Comparison of ENCODE assay signal across 19 mouse cellular contexts in the genomic region with DNA sequence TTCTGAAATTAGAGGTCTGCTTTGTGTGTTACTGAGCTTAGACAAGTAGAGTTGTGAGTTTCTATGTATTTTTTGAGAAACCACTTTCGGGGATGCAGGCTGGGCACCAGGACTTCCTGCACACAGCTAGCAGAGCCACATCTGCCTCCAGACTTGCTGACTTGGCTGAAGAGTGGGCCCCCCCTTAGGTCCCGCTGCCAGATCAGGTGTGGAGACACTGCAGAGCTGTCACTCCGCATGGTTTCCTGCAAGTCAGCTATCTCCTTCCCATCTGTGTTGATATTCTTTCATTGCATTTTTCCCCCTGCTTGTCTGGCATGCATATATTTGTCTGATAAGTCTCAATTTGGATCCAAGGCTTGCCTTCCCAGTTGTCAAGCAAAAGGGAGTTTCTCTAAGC. TPM values are rescaled to one million over a fixed set of nuclear protein-coding genes. Genes with fewer than 3 reads are reported as not detected.
DNase-seq lines count a peak whose midpoint lies in the region; ATAC-seq lines count a peak whose summit lies in the region.
"Had no signal": no experiment of that assay in that cellular context is flagged by ENCODE, and none has a peak within 500 bp of the region (broad histone marks: within the 10 kb centered on the region; RNA-seq: fewer than 3 reads in every experiment).

No protein-coding gene starts in this region.

- H3K4me1 ChIP-seq in forebrain, embryonic 16.5 days (replicated peaks; ENCODE audit: control insufficient read depth, insufficient read depth, low read length), result peaks cover 5% of the 10 kb centered on the region
- peaks cover under 1% of the 10 kb centered on the region; the same call in 1 of the 2 replicates for H3K4me1 ChIP-seq in forebrain, embryonic 12.5 days
- H3K4me1 ChIP-seq: embryonic facial prominence, embryonic 13.5 days; hindbrain, embryonic 12.5 days; intestine, embryonic 15.5 days had no signal

- DNase-seq in cerebellum, postnatal 10 days, result peak; percentile 76 to 85
- DNase-seq in cerebellum, adult 8-10 months, result no peak
- DNase-seq in left cerebral cortex, postnatal 4 days, result peak; percentile 62
- DNase-seq in left cerebral cortex, postnatal 10 days (ENCODE audit: extremely low spot score in 1 of 2, low spot score in 2 of 2), result no peak
- DNase-seq in kidney, adult 8-10 months, result no peak
- DNase-seq: adrenal gland, postnatal 10 days; cerebellum, adult 11-12 months; cerebellum, postnatal 25 days; gastrocnemius, postnatal 10 days; heart, postnatal 36 days; kidney, adult 18-20 months had no signal

- intact Hi-C loops in left cerebral cortex, postnatal 4 days (cut with DNase I), result no loop called here
- intact Hi-C loops in left cerebral cortex, postnatal 10 days (cut with DNase I), result no loop called here

- 51% methylated on average over 3 of the region's 3 CpGs for WGBS in forebrain, embryonic 16.5 days
- WGBS in forebrain, embryonic 12.5 days, result 80% methylated on average over 3 of the region's 3 CpGs

- H3K9ac ChIP-seq in forebrain, embryonic 16.5 days (replicated peaks; ENCODE audit: low read depth, low read length), result no peak overlapping the region
- no peak overlapping the region for H3K9ac ChIP-seq in forebrain, embryonic 12.5 days
- H3K9ac ChIP-seq: embryonic facial prominence, embryonic 13.5 days; heart, embryonic 12.5 days; hindbrain, embryonic 12.5 days; intestine, embryonic 15.5 days had no signal

- H3K27me3 ChIP-seq in forebrain, embryonic 16.5 days (replicated peaks; ENCODE audit: control insufficient read depth, insufficient read depth, low read length), result no peaks in the 10 kb centered on the region
- H3K27me3 ChIP-seq in forebrain, embryonic 12.5 days, result no peaks in the 10 kb centered on the region
- H3K27me3 ChIP-seq: embryonic facial prominence, embryonic 13.5 days; heart, embryonic 12.5 days; hindbrain, embryonic 12.5 days; intestine, embryonic 15.5 days had no signal

- H3K36me3 ChIP-seq in forebrain, embryonic 16.5 days (ENCODE audit: control insufficient read depth, insufficient read depth), result no peaks in the 10 kb centered on the region
- no peaks in the 10 kb centered on the region for H3K36me3 ChIP-seq in forebrain, embryonic 12.5 days (replicated peaks)
- H3K36me3 ChIP-seq: embryonic facial prominence, embryonic 13.5 days; hindbrain, embryonic 12.5 days; intestine, embryonic 15.5 days had no signal

- no peak overlapping the region for H3K4me3 ChIP-seq in forebrain, embryonic 16.5 days (replicated peaks; ENCODE audit: low read length)
- H3K4me3 ChIP-seq in forebrain, embryonic 12.5 days (replicated peaks), result no peak overlapping the region
- H3K4me3 ChIP-seq: embryonic facial prominence, embryonic 13.5 days; heart, embryonic 12.5 days; hindbrain, embryonic 12.5 days; intestine, embryonic 15.5 days had no signal

- ATAC-seq in forebrain, embryonic 16.5 days, result peak; percentile 50
- ATAC-seq in forebrain, embryonic 12.5 days (ENCODE audit: low FRiP score), result no peak
- ATAC-seq in megakaryocyte-erythroid progenitor cell, adult 5-6 weeks (replicated peaks; ENCODE audit: low FRiP score, low TSS enrichment, poor library complexity, severe bottlenecking), result peak; percentile 44; the same call in 1 of the 2 replicates
- ATAC-seq: intestine, embryonic 15.5 days had no signal

- H3K4me2 ChIP-seq in forebrain, embryonic 16.5 days (ENCODE audit: low read length), result no peak overlapping the region
- no peak overlapping the region for H3K4me2 ChIP-seq in forebrain, embryonic 12.5 days
- H3K4me2 ChIP-seq: embryonic facial prominence, embryonic 13.5 days; heart, embryonic 12.5 days; hindbrain, embryonic 12.5 days; intestine, embryonic 15.5 days had no signal

- no peaks in the 10 kb centered on the region for H3K9me3 ChIP-seq in forebrain, embryonic 16.5 days (ENCODE audit: control insufficient read depth, low read length)
- no peaks in the 10 kb centered on the region for H3K9me3 ChIP-seq in forebrain, embryonic 12.5 days
- H3K9me3 ChIP-seq: embryonic facial prominence, embryonic 13.5 days; heart, embryonic 12.5 days; hindbrain, embryonic 12.5 days; intestine, embryonic 15.5 days had no signal

- no peak overlapping the region for H3K27ac ChIP-seq in forebrain, embryonic 16.5 days (ENCODE audit: low read length)
- no peak overlapping the region for H3K27ac ChIP-seq in forebrain, embryonic 12.5 days
- H3K27ac ChIP-seq: embryonic facial prominence, embryonic 13.5 days; hindbrain, embryonic 12.5 days; intestine, embryonic 15.5 days had no signal

RNA-seq across cellular contexts. Expression of gene Pcdh7, which starts 52.6 kb away (rescaled TPM):
- polyA plus RNA-seq in forebrain, embryonic 16.5 days (2015; fragmentation: Nextera tagmentation; extraction: Ambion mirVana), result 11.4 and 16.0 TPM in 2 replicates
- polyA plus RNA-seq in forebrain, embryonic 12.5 days (2016; fragmentation: Nextera tagmentation; extraction: Ambion mirVana), result 7.9 and 9.4 TPM in 2 replicates
- total RNA-seq in left cerebral cortex, postnatal 4 days (2021), result 100 to 1,000 TPM; 118 to 136 TPM
- 100 to 1,000 TPM; 129 to 140 TPM for total RNA-seq in left cerebral cortex, postnatal 10 days (2021)
- total RNA-seq in megakaryocyte-erythroid progenitor cell, adult 5-6 weeks (2014; fragmentation: Nextera tagmentation), result 5.7 and 10.0 TPM in 2 replicates
- total RNA-seq in megakaryocyte-erythroid progenitor cell, adult 5-6 weeks (2017), result 8.5 and 12.4 TPM in 2 replicates
- total RNA-seq: MEL had no signal

Comparison
In these comparisons a context has a peak if more than half of its experiments do, and no peak if none do; other contexts are left out.
1. DNase-seq: peak in cerebellum, postnatal 10 days (2 of 2) and left cerebral cortex, postnatal 4 days (single experiment); none in cerebellum, adult 8-10 months (single experiment), left cerebral cortex, postnatal 10 days (0 of 2) and kidney, adult 8-10 months (0 of 2).
2. RNA of gene Pcdh7, which starts 52.6 kb away (total RNA-seq): 129 to 140 TPM in left cerebral cortex, postnatal 10 days and 118 to 136 TPM in left cerebral cortex, postnatal 4 days; 5.7 to 12.4 TPM in megakaryocyte-erythroid progenitor cell, adult 5-6 weeks; every median in the first group is over 4 times any median in the second.